Mouse (Mus musculus): ENCODE measurements around the gene Kif13a.
A peak's percentile ranks its signal among the peaks of the same experiment; 100 is the strongest.

The Kif13a gene

DNA sequence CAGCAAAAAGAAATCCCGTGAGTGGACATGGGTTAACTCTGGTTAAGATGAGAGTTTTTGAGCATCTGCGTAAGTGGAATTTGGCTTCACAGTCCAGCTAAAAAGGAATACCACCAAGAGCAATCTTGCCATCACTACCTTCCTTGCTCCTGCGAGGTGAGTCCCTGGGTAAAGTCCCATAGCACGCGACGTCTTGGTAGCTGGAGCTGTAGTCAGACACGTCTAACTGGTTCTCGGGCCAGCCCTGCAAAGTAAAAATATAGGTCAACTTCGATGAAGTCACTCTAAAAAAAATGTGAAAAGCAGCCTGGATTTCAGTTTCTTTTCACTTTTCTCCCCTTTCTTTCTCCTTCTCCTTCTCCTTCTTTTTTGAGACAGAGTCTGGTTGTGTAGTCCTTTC, 166.5 kb downstream of the Kif13a start:
- no peak for DNase-seq

DNA sequence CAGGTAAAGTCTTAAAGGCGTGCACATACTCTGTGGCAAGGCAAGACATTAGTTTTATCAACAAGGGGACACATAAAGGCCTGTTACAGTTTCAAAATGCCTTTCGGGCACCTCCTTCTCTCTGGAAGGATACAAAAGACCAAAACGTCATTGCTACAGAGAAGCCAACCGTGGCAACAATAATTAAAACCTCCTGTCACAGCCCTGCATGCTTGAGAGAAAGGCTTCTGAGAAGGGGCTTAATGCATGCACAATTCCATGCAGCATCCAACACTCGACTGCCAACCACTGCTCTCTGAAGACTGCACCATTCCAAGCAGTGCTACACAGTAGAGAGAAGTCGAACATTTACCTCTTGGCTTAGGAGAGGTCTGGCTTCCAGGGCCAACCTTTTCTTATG, 168.7 kb downstream of the Kif13a start:
- DNase-seq, result no peak

- DNase-seq, result no peak
These were observed 170.3 kb downstream of the Kif13a start for GRCm38 (mm10) chr13:46759281-46759809.

DNA sequence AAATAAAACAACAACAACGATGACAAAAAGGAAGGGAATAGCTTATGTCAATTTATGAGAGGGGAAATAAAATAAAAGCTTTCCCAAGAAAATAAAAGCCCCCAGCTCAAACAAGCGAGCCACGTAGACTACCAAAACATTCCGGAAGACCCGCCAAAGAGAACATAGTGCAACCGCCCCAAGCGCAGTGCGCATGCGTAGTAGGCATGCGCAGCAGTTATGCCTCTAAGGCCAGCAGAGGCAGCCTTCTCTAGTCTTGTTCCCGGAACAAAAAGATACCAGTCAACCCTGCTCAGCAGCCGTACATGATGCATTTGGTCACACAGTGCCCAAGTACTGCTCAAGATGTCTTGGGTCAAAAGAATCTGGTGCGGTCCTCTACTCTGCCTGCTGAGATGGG, 171.0 kb downstream of the Kif13a start:
- no peak for DNase-seq

GRCm38 (mm10) chr13:46757946-46758345, 171.7 kb downstream of the Kif13a start:
- no peak for DNase-seq

DNA sequence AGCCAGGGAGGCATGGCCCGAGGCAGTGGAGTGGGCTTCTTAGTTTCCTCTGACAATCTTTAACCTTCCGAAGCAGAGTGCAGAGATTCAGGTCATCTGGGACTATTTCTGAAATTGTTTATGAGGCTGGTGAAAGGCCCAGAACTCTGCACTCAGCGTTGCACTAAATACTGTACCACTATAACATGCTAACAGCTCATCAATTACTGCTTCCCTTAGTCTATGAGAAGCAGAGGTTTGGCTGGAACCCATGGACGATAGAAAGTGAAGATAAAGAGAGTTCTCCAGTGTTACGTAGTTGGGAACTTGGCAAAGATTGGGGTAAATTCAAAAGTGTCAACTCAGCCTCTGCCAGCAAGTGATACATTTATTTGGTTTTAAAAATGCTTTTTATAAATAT, 176.4 kb downstream of the Kif13a start:
- no peak for DNase-seq

GRCm38 (mm10) chr13:46752566-46753229, 177.0 kb downstream of the Kif13a start:
- DNase-seq, result no peak

GRCm38 (mm10) chr13:46748138-46748873, 181.4 kb downstream of the Kif13a start:
- no peak for DNase-seq

DNA sequence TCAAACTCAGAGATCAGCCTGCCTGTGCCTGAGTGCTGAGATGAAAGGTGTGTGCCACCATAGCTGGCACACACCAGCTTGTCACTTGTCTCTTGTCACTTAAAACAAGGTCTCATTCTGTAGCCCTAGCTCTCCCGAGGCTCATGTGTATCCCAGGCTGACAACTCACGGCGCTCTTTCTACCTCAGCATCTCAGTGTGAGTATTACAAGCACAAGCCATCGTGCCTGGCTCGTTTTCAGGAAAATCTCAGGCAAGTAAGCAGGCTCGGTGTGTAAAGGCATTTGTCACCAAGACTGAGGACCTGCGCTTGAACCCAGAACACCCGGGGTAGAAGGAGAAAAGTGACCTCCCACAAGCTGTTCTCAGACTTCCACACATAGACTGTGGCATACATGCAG, 185.8 kb downstream of the Kif13a start:
- DNase-seq, result no peak

GRCm38 (mm10) chr13:46742367-46742766, 187.3 kb downstream of the Kif13a start:
- DNase-seq, result no peak

GRCm38 (mm10) chr13:46739426-46739825, 190.2 kb downstream of the Kif13a start:
- no peak for DNase-seq

DNA sequence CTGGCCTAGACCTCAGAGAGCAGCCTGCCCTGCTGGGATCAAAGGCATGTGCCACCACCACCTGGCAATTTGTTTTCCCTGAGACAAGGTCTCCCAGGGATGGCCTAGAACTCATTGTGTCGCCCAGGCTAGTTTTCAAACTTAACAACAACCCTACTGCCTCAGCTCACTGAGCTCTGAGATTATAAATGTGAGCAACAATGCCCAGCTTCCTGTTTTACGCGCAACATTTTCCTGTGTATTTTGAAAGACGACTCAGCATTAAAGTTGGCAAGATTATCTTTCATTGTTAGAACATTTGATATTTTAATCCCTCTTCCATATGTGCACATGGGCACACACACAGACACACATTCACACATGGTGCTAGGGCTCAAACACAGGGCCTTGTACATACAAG, 192.2 kb downstream of the Kif13a start:
- no peak for DNase-seq

DNA sequence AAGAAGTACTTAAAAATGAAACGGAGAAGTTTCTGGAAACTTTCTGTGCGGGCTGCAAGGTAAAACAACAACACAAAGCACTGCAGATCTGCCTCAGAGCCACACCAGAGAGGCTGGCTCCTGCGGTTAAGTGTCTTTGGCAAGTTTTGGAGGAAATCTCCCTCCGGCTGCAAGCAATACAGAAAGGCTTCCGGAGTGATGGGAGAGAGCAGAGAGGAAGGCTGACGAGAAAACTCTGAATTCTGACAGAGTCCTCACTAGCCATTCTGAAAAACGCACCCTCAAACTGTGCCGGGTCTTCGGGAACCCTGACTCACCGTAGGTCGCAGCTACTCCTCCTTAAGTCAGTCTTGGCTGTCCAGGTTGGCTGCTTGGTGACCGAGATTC, 193.2 kb downstream of the Kif13a start:
- DNase-seq, result peak in 1 of 2 experiments; percentile 39

DNA sequence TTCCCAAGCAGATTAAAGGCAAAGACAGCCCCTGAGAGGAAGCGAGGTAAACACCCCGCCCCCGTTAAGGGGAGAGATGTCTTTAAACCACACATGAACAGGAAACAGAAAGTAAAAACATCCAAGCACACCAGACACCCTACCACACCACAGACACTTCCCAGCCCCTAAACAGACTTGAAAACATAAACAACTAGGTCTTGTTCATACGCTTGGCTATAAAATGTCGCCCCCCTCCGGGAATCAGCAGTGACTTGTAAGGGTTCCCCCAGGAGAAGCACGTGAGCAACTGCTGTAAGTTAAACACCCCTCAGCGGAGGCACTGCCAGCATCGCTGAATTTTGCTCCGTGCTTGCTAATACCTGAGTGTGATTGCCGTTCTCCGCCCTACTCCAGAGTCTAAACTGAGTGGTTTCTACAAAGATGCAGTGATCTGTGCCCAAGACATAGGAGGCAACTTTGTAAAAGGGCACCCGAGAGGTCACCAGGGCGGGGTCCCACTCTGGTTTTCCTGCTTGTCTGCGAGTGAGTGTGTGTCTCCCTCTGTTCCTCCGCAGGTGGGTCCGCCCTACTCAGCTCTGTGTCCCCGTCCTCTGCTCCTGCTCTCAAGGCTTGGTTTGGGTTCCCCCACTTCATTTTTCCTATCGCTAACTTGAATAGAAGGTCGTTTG, 193.7 kb downstream of the Kif13a start:
- peak; percentile 67 to 68 for DNase-seq

DNA sequence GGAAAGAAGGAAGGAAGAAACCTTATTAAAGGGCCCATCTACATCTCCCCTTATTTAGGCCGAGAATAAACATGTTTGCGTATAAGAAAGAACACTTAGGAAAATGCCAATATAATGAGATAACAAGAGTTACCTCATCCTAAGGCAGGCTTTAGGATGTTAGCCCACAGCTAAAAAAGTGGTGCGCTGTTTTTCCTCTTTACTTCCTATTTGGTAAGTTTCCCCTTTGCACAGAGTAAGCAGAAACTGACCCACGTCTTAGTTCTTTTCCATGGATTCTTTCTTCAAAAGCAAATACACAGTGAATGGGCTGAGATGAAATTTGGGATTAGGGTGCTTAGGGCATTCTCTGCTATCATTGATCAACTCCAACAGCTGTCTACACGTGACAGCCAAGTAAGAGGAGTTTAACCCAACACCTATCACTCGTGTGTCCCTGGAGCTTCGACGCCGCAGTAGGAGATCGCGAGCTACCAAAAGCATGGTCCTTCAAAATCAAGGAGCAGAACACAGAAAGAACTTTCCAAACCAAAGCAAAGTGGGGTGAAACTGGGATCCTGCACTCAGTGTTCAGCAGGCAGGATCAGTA, 194.4 kb downstream of the Kif13a start:
- no peak for DNase-seq

DNA sequence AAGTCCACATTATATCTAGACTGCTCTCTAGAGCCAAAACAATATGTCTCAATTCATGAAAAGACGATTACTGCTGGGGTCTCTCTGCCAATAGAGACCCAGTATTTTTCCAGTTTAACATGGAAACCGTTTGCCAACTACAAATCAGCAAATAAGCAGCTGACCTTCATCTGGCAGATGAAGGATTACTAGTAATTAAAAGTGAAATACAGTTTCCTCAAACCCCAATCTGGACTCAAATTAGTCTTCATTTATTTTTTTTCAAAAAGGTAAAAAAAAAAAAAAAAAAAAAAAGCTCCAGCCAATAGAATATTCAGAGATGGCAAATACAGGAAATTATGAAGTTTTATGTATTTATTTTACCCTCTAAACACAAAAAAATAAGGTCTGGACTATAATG, 199.7 kb downstream of the Kif13a start:
- no peak for DNase-seq

DNA sequence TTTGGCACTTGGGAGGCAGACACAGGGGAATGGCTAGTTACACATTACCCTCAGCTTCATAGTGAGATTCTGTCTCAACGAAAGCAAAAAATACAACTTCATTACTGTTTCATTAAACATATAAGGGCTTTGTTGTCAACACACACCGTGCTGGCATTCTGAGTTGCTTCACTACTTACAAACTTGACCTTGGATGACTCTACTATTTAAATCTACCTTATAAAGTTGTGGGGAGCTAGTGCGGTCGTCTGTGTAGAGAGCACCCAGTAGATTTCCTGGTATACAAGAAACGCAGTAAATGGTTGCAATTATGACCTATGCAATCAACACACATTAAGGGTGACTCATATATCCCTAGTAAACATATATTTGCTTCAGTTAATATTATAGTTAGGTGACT, 201.3 kb downstream of the Kif13a start:
- no peak for DNase-seq

- peak; percentile 99 for DNase-seq
These were observed 201.8 kb downstream of the Kif13a start, which contains the start of gene Nup153 for GRCm38 (mm10) chr13:46727837-46728268. Gene Nup153 (minus strand): TSS chr13:46727940.

DNA sequence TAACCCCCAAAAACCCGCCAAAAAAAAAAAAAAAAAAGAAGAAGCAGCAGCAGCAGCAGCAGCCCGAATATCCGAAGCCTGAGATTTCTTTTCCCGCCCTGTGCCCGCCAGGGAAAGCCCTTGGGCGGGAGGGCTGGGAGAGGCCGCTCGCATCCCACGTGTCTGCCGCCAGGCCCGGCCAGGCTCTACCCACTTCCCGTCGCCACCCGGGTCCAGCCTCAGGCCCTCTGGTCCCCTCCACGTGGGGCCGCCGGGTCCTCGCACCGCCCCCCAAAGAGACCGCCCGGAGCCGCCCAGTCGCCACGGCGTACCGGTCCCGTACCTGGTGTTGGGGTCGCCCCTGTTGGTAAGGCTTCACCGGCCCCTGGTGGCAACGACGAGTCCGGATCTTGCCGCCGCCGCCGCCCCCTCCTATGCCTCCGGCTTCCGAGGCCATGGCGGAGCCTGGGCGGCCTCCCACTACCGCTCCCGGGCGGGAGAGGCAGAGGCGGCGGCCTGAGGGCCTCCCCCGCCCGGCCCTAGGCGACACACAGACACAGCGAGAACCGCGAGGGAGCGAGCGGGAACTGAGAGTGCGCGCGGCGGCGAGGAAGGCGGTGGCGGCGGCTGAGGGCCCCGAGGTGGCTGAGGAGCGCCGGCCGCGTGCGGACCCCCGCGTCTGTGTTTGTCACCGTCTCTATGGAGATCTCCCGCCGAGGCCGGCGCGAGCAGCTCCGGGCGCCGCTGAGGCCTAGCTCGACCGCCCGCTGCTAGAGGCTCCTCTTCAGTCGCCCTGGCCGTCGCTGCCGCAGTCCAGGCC, 202.4 kb downstream of the Kif13a start:
- peak; percentile 65 to 77 for DNase-seq

- no peak for DNase-seq
These were observed 203.2 kb downstream of the Kif13a start for GRCm38 (mm10) chr13:46726288-46727037.

DNA sequence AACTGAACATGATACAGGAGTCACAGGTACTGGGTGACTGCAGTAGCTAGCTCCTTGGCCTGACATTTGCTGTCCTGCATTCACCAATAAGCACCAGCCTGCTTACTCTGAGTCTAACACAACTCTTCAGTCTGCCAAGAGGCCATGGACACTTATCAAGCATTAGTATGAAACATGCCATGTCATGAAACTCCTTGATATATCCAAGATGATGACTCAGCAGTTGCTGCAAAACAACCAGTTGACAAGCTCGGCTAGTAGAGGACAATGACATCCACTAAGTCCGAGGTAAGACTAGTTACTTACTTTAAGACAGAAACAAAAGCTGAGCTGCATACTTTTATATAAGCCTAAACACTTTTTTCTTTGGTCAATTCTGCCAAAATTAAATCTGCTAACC, 204.4 kb downstream of the Kif13a start:
- no peak for DNase-seq

DNA sequence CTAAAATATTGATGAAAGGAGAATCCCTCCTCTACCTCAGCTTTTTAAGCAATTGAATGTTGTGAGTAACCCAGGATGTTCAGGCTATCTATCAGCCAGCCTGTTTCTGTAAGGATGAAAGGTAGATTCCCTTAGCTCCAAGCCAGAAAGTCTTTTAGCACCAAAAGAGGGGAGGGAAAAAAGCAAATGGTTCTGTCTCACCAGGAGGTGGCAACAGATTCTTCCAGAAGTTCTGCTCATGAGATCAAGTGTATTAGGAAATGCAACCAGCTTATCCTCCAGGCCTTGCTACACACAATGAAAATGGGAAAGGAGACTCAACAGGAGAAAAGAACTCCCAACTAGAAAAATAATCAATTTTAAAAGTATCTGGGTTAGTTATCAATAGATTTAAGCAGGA, 205.3 kb downstream of the Kif13a start:
- DNase-seq, result peak in 1 of 2 experiments; percentile 15

Data from kidney, postnatal 36 days (tissue).